Mouse (Mus musculus): ENCODE results near the gene Osbpl9.
A peak's percentile ranks its signal among the peaks of the same experiment; 100 is the strongest.

The Osbpl9 gene

DNA sequence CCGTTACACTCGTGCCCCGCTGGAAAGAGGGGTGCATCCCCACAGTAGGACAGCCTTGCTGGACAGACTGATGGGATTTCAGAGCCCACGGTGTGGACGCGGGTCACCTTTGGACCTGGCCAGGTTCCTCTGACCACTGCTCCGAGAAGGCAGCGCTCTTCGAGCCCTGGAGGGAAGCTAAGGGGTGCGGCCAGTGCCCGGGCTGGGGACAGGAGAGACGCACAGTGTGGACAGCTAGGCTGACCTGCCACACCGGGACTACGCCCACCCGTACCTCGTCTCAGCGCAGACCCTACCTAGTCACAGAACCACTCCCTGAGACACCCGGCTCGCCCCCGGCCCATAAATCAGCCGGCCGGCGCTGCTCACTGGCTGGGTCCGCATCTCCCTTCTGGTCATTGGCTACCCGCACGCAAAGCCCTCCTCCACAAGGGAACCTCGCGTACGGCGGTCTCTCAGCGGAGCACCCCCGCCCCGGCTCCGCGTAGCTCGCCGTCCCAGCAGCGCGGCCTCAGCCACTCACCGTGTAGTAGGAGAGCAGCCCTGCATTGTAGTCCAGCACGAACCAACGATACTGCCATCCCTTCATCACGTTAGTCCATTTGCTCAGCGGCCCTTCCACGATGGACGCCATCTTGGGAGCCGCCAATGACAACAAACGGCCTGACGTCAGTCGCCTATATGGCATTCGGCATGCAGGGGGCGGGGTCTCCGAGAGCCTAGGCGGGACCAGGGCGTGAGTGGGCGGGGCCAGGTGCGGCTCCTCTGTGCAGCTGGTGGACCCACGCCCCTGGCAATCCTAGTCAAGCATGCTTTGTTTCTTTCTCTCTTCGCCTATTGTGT, at the start of gene Osbpl9:
Osbpl9 (minus strand) TSS at position 691 of the 843 bp plus-strand sequence.
- peak; percentile 98 for DNase-seq

DNA sequence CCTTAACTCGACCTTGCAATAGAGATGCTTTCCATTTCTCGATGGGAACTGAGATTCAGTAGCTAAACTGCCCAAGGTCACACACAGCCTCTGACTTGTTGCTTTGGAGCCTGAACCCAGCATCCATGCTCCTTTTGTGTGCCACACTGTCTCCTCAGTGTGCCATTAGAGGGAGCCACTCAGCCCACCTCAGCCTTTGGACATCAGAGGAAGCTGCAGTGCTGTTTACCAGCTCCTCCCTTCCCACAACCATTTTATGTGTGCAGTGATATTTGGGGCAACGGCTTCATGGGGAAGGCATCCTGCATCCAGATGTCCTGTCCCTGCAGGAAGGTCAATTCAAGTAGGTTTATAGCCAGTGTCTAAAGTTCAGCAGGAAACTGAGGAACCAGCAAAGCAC, 49.5 kb upstream of the Osbpl9 start:
- peak; percentile 43 for DNase-seq

- no peak for DNase-seq
Observed at GRCm38 (mm10) chr4:109245016-109245620, 43.0 kb upstream of the Osbpl9 start.

- no peak for DNase-seq
Observed at GRCm38 (mm10) chr4:109244506-109244905, 42.4 kb upstream of the Osbpl9 start.

- no peak for DNase-seq
Observed at GRCm38 (mm10) chr4:109241934-109242333, 39.9 kb upstream of the Osbpl9 start.

DNA sequence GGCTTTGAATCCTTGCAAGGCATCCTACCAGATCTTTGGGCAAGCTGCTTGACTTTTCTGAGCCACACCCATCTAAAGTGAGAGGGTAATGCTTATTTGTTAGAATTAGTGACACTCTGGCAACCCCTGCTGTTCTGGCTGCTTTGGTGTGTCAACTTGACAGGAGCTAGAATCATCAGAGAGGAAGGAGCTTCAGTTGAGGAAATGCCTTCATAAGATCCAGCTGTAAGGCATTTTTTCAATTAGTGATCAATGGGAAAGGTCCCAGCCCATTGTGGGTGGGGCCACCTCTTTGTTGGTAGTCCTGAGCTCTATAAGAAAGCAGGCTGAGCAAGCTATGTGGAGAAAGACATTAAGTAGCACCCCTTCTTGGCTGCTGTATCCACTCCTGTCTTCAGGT, 39.1 kb upstream of the Osbpl9 start:
- no peak for DNase-seq

GRCm38 (mm10) chr4:109238428-109239268, 36.6 kb upstream of the Osbpl9 start:
- no peak for DNase-seq

- no peak for DNase-seq
Observed at GRCm38 (mm10) chr4:109236186-109236879, 34.3 kb upstream of the Osbpl9 start.

DNA sequence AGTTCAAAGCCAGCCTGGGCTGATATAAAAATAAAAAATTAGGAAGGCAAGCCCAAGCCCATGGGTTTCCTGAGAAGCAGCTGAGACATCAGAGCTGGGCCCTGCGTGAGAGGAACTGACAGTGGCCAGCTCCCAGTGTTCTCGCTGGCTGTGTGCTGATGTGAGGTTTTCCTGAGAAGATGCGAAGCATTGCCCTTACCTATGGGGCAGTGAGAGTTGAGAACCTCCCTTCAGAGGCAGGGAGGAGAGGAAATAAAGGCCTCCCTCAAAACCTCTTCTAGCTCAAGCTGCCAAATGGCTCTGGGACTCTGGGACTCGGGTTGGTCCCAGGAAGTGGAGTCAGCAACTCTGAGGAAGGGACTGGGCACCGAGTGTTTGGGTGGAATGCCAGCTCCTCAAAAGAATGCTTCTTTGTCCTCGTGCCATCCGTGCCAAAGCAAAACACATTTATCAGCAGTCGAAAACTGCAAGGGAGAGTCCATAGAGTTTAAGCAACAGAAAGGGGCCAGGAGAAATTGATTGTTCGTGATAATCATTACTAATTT, 32.8 kb upstream of the Osbpl9 start:
- no peak for DNase-seq

- DNase-seq = no peak
Observed at GRCm38 (mm10) chr4:109234185-109234584, 32.1 kb upstream of the Osbpl9 start, which contains the start of gene Calr4. Calr4 (plus strand) TSS chr4:109234485.

DNA sequence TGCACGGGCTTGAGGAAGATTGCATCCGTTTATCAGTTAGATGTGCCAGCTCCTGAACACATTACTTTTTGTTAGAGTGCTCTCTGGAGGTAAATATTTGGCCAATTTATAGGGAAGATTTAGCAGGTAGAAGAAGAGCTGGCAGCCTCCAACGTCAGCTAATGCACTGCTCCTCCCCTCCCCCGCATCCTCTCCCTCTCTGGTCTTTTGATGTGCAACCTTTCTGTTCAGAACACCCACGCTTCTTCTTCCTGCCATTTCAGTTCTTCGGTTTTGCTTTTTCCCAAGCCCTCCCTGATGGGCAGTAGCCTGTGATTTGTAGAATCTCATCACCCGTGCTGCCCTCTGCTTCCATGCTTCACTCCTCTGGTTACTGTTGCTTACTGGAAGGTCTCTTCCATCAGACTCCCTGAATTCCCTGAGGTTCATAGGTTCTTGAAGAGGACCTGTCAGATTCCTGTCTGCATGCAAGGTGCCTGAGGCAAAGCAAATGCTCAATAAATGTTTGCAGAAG, 27.8 kb upstream of the Osbpl9 start:
- no peak for DNase-seq

GRCm38 (mm10) chr4:109226071-109226470, 24.0 kb upstream of the Osbpl9 start:
- DNase-seq = no peak

DNA sequence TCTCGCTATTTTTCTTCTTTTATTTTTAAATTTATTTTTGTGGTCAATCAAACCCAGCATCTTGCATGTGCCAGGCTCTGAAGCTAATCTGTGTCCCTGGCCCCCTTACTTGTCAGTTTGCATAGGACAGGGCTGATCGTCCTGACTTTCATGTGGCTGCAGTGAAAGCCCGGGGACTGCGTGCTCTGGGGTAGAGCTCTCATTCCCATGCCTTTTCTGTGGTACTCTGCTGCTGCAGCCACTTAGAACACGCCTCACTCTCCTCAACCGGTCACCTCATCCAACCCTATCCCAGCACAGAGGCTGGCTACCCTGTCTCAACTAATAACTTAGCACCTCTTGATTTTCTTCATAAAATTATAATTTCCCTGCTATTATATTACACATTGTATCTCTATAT, 23.5 kb upstream of the Osbpl9 start:
- DNase-seq = no peak

DNA sequence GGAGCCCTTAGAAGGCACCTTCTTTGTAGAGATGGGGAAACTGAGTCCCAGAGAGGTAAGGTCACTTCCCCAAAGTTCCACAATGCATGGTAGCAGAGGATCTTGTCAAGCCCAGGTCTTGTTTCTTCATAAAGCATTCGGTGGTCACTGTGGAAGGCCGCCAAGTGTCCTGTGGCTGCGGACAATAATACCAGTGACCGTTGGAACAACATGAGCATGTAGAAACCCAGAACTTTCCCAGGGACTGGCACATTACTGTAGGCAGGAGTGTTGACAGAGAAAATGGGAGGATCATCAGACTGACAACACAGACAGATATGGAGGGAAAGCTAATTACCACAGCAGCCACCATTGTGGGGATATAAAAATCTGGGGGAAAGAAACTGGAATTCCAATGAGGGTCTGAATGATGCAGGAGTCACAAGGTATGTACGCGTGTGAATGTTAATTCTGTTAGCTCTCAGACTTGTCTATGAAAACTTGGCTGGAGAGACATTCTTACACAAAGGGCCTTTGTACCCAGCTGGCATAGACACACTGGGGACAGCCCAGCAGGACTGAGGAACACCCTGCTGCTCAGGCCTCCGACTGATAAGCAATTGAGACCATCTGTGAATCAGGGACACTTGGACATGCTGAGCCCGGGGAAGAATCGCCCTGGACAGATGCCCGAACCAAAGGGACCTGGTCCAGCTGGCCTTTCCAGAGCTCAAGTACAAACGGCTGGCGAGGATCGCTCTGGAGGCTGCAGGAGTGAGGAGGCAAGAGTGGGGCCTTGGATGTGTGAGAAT, 22.9 kb upstream of the Osbpl9 start:
- peak; percentile 88 for DNase-seq

DNA sequence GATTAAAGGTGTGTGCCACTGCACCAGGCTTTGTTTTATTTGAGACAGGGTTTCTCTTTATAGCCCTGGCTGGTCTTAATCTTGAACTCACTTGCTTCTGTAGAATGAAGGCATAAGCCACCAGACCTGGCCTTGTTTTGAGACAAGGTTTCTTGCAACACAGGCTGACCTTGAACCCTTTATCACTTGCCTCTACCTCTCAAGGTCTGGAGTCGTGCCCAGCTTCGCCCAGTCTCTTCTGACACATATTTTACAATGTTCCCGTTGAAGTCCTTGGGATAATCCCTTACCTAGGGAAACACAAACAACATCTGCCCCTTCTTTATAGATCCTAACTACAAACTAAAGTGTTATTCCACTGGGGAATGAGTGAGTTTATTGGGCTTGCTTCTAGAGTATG, 19.9 kb upstream of the Osbpl9 start:
- DNase-seq = no peak

DNA sequence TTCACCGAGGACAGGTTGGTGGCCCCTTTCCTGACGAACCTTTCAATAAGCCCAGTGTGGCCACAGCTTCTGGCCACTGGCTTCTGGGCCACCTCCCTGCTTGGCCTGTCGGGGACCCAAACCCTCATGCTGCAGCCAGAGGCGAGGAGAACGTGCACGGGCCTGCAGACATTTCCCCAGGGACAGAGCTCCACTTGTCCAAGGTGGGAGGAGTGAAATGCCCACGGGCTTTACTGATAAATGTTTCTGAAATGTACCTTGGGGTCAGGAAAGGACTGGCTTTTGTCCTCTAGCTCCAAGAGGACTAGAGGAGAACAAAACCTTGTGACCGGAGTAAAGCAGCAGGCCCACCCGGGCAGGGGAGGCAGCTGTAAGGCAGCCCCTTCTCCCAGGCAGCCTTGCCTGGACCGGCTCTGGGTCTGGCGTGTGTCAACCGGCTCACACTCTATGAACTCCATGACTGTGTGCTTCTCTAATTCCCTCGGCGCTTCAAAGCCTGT, 18.4 kb upstream of the Osbpl9 start:
- DNase-seq = no peak

DNA sequence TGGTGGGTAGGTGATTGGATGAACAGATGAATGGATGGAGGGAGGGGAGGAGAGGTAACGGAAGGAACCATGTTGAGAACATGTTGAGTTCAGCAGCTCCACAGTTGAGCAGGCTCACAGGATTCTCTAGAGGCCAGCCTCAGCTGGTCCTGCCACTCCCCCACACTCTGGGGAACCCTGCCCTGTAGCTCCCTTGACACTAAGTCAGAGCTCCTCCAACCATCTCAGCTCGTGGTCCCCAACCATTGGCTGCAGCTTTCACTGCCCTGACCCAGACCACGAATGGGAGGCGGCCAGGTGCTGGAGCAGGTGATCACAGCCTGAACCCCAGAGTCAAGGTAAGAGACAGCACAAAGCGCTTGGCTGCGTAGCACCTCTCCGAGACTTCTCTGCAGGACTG, 15.9 kb upstream of the Osbpl9 start:
- no peak for DNase-seq

DNA sequence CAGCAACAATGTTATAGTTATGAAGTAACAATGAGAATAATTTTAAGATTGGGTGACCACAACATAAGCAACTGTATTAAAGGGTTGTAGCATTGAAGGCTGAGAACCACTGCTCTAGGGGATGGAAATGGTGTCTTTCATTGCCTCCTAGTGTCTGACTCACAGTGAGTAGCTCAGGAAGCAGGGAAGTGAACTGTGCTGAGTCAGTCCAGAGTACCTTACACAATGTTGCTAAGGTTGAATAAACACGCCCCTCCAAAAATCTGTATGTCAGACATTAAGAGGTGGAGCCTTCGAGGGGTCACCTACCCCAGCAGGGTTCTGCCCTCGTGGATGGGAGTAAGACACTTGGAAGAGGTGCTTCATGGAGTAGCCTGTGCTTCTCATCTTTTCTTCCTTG, 11.9 kb upstream of the Osbpl9 start:
- no peak for DNase-seq

DNA sequence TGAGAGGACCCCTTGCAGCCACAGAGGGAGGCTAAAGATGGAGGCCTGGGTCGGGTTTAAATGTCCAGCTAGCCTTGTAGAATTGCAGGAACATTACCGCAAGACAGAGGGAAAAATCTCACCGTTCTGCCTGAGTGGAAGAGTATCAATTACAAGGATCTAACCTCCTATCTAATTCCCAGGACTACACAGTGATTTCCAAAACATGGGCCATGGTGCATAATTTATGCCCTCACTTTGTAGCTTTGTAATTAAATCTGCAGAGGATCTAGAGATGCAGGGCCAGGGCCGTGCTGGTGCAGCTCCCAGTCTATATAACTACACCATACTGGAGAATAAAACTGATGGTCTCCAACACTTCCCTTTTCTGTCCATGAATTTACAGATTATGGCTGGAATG, 8.8 kb upstream of the Osbpl9 start:
- no peak for DNase-seq

DNA sequence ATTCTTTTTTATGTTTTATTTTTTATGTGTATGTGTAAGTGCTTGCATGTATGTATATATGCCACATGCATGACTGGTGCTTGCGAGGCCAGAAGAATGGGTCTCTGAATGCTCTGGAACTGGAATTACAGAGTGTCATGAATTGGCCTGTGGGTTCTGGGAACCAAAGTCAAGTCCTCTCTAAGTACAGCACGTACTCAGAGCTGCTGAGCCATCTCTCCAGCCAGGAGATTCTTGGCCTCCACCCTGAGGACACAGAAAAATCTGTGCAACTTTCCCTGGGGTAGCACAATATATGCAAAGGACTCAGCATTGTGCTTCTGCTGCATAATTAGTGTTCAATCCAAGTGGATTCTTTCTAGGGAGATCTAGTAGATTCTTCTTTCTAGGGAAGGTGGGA, 8.2 kb upstream of the Osbpl9 start:
- no peak for DNase-seq

GRCm38 (mm10) chr4:109207524-109207923, 5.5 kb upstream of the Osbpl9 start:
- no peak for DNase-seq

All from retina, postnatal 1 day (tissue).